Mouse (Mus musculus): ENCODE data around the gene Phyhipl. TPM values are rescaled to one million over a fixed set of nuclear protein-coding genes. Genes with fewer than 3 reads are reported as not detected.

Gene Phyhipl
- total and polyA plus RNA-seq, 3 experiments = not detected

GRCm38 (mm10) chr10:70699581-70699980, 43.8 kb upstream of the Phyhipl start:
- TF ChIP-seq CHD2 (IDR thresholded peaks at IDR 0.05; ENCODE audit: low read length) (no peak), MAFK (IDR thresholded peaks at IDR 0.05; ENCODE audit: insufficient replicate concordance, low read length) (no peak), PAX5 (IDR thresholded peaks at IDR 0.05; ENCODE audit: low read length) (no peak), NRF1 (IDR thresholded peaks at IDR 0.05; ENCODE audit: low read depth, low read length) (no peak), NELFE (IDR thresholded peaks at IDR 0.05; ENCODE audit: low read depth, low read length) (no peak), GABPA (IDR thresholded peaks at IDR 0.05; ENCODE audit: insufficient replicate concordance, low read depth, low read length) (no peak), USF2 (conservative IDR thresholded peaks at IDR 0.05; ENCODE audit: low read depth, low read length) (no peak), CTCF (conservative IDR thresholded peaks at IDR 0.05 in 1 of 2, IDR thresholded peaks at IDR 0.05 in 1 of 2; ENCODE audit: low read depth in 2 of 2, low read length in 2 of 2) (no peak), ZNF384 (IDR thresholded peaks at IDR 0.05; ENCODE audit: low read depth, low read length) (no peak), UBTF (IDR thresholded peaks at IDR 0.05; ENCODE audit: low read depth, low read length) (no peak), USF1 (IDR thresholded peaks at IDR 0.05; ENCODE audit: low read depth, low read length) (no peak), EP300 (IDR thresholded peaks at IDR 0.05; ENCODE audit: low read length) (no peak), JUN (IDR thresholded peaks at IDR 0.05; ENCODE audit: insufficient read depth, low read depth, low read length) (no peak), SMC3 (IDR thresholded peaks at IDR 0.05; ENCODE audit: low read depth, low read length) (no peak), HCFC1 (IDR thresholded peaks at IDR 0.05; ENCODE audit: low read depth, low read length) (no peak), POLR2AphosphoS2 (IDR thresholded peaks at IDR 0.05; ENCODE audit: low read depth, low read length) (no peak)
- H3K27ac ChIP-seq (ENCODE audit: insufficient read depth, low read depth) = no peak overlapping the region
- no peak overlapping the region for H3K9ac ChIP-seq (ENCODE audit: insufficient read depth, low read depth)
- H3K4me1 ChIP-seq (ENCODE audit: control insufficient read depth in 1 of 2, insufficient read depth in 2 of 2) = no peaks in the 10 kb centered on the region
- dilution Hi-C loops (cut with MboI; ENCODE audit: extremely low pct_ligation_motif_present, extremely low pct_unique_long_range_greater_than_20kb, low sequenced_read_pairs) (no loop called here), in situ Hi-C loops (cut with MboI; ENCODE audit: low pct_ligation_motif_present, low pct_unique_long_range_greater_than_20kb, low sequenced_read_pairs) (no loop called here)
- H3K4me2 ChIP-seq (ENCODE audit: insufficient read depth, low read depth, poor library complexity, severe bottlenecking) = no peak overlapping the region
- H3K27me3 ChIP-seq (replicated peaks) = no peaks in the 10 kb centered on the region
- DNase-seq (ENCODE audit: extremely low read depth) = no peak
- H3K79me2 ChIP-seq (replicated peaks; ENCODE audit: control insufficient read depth, extremely low read depth, insufficient read depth, poor library complexity, severe bottlenecking) = no peaks in the 10 kb centered on the region
- peaks cover 87% of the 10 kb centered on the region for H3K9me3 ChIP-seq (replicated peaks; ENCODE audit: low read length)
- H3K4me3 ChIP-seq (replicated peaks in 1 of 3; ENCODE audit: low read depth in 2 of 3, low read length in 2 of 3, poor library complexity in 1 of 3) = no peak overlapping the region
- H3K36me3 ChIP-seq (replicated peaks in 1 of 2; ENCODE audit: control insufficient read depth in 1 of 2, insufficient read depth in 1 of 2, low read length in 1 of 2) = no peaks in the 10 kb centered on the region

DNA sequence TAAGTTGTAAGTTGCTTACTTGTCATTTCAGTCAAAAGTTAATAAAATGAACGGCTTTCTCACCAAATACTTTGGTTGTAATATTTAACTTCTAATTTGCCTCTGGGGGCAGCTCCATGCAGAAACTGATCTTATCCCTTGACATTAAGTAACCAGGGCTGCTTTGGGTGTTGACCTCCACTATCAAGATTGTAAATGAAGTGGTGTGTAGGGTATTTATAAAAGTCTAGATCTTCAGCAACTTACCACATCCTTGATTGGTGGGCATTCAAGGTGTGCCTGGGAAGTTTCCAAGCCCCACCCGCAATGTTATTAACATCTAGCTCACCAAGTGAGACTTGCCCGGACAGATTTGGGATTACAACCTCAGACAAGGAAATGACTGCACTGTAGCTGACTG, 42.2 kb upstream of the Phyhipl start:
- H3K4me3 ChIP-seq (replicated peaks in 1 of 3; ENCODE audit: low read depth in 2 of 3, low read length in 2 of 3, poor library complexity in 1 of 3) = no peak overlapping the region
- dilution Hi-C loops (cut with MboI; ENCODE audit: extremely low pct_ligation_motif_present, extremely low pct_unique_long_range_greater_than_20kb, low sequenced_read_pairs) (no loop called here), in situ Hi-C loops (cut with MboI; ENCODE audit: low pct_ligation_motif_present, low pct_unique_long_range_greater_than_20kb, low sequenced_read_pairs) (no loop called here)
- no peak overlapping the region for H3K4me2 ChIP-seq (ENCODE audit: insufficient read depth, low read depth, poor library complexity, severe bottlenecking)
- no peaks in the 10 kb centered on the region for H3K36me3 ChIP-seq (replicated peaks in 1 of 2; ENCODE audit: control insufficient read depth in 1 of 2, insufficient read depth in 1 of 2, low read length in 1 of 2)
- no peaks in the 10 kb centered on the region for H3K27me3 ChIP-seq (replicated peaks)
- peaks cover 82% of the 10 kb centered on the region for H3K9me3 ChIP-seq (replicated peaks; ENCODE audit: low read length)
- H3K79me2 ChIP-seq (replicated peaks; ENCODE audit: control insufficient read depth, extremely low read depth, insufficient read depth, poor library complexity, severe bottlenecking) = no peaks in the 10 kb centered on the region
- TF ChIP-seq CHD2 (IDR thresholded peaks at IDR 0.05; ENCODE audit: low read length) (no peak), TBP (conservative IDR thresholded peaks at IDR 0.05; ENCODE audit: low read depth, low read length) (no peak), POLR2A (IDR thresholded peaks at IDR 0.05; ENCODE audit: low read depth, low read length) (no peak), MYC (IDR thresholded peaks at IDR 0.05; ENCODE audit: low read depth, low read length) (no peak), JUN (IDR thresholded peaks at IDR 0.05; ENCODE audit: insufficient read depth, low read depth, low read length) (no peak)
- DNase-seq (ENCODE audit: extremely low read depth) = no peak
- no peak overlapping the region for H3K27ac ChIP-seq (ENCODE audit: insufficient read depth, low read depth)
- no peak overlapping the region for H3K9ac ChIP-seq (ENCODE audit: insufficient read depth, low read depth)
- H3K4me1 ChIP-seq (ENCODE audit: control insufficient read depth in 1 of 2, insufficient read depth in 2 of 2) = no peaks in the 10 kb centered on the region

Data from CH12.LX (cell line).